Mouse (Mus musculus) myocyte (in vitro differentiated cells): Measurements from ENCODE around the gene Capzb.

Source experiments
- POLR2A ChIP-seq: IDR thresholded peaks from one replicate; pipeline ENCODE4 v1.6.1; 2011; ENCODE audit warnings: low read depth, mild to moderate bottlenecking, control low read depth, moderate library complexity; ENCODE audit not compliant: insufficient read length
- POLR2AphosphoS2 ChIP-seq: IDR thresholded peaks from one replicate; pipeline ENCODE4 v1.6.1; 2011; ENCODE audit warnings: low read depth, control low read depth; ENCODE audit not compliant: insufficient read length
- TCF12 ChIP-seq: IDR thresholded peaks from one replicate; pipeline ENCODE4 v1.6.1; 2011; ENCODE audit warnings: mild to moderate bottlenecking, control low read depth; ENCODE audit not compliant: poor library complexity, insufficient read depth, severe bottlenecking
- USF1 ChIP-seq: IDR thresholded peaks from one replicate; pipeline ENCODE4 v1.6.1; 2011; ENCODE audit warnings: low read depth, mild to moderate bottlenecking, control low read depth, moderate library complexity

DNA sequence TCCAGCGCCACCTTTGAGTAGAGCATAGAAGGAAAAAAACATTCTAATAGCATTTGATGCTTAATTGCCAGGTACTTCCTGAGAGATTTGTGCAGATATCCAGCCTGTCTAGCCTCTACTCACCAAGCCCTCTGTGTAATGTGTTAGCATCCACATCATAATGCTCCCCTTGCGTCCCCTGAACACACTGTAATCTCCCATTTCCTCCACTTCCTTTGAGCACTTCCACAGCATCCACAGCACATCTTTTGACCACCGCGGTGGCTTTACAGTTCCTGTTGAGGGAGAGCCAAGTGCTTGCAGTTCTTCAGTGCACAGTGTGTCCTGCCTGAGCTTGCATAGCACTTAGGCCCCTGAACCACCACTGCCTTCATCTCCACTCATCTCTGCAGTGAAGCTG lies 29.1 kb downstream of the Capzb start:
- TF ChIP-seq POLR2A (no peak), USF1 (no peak), POLR2AphosphoS2 (no peak), TCF12 (no peak)
